Comparison of ENCODE assay signal across 11 mouse cellular contexts in genomic region chr11:63124316-63124715, GRCm38 (mm10). TPM values are rescaled to one million over a fixed set of nuclear protein-coding genes. Genes with fewer than 3 reads are reported as not detected.
DNase-seq lines count a peak whose midpoint lies in the region; ATAC-seq and TF ChIP-seq lines count a peak whose summit lies in the region.
"Had no signal": no experiment of that assay in that cellular context is flagged by ENCODE, and none has a peak within 500 bp of the region (broad histone marks: within the 10 kb centered on the region; RNA-seq: fewer than 3 reads in every experiment).

No protein-coding gene starts in this region.

- peak; percentile 21; the same call in 1 of the 2 replicates for TF ChIP-seq CTCF in heart, postnatal 0 days (IDR thresholded peaks at IDR 0.05; ENCODE audit: low read depth)
- TF ChIP-seq CTCF in lung, postnatal 0 days (IDR thresholded peaks at IDR 0.05): peak; percentile 50

- H3K27ac ChIP-seq in heart, postnatal 0 days (ENCODE audit: low read depth): no peak overlapping the region
- H3K27ac ChIP-seq in lung, postnatal 0 days (ENCODE audit: low read length): no peak overlapping the region
- no peak overlapping the region for H3K27ac ChIP-seq in limb, embryonic 11.5 days (replicated peaks; ENCODE audit: low read depth, low read length)
- H3K27ac ChIP-seq: embryonic facial prominence, embryonic 13.5 days had no signal

- no peak for ATAC-seq in heart, postnatal 0 days (ENCODE audit: insufficient read depth, low read depth)
- ATAC-seq in lung, postnatal 0 days: no peak
- no peak for ATAC-seq in limb, embryonic 11.5 days (ENCODE audit: insufficient number of reproducible peaks, low FRiP score, low TSS enrichment, low read depth)

- H3K4me3 ChIP-seq in heart, postnatal 0 days (ENCODE audit: low read depth, low read length): no peak overlapping the region
- H3K4me3 ChIP-seq in lung, postnatal 0 days (ENCODE audit: low read depth, low read length): no peak overlapping the region
- no peak overlapping the region for H3K4me3 ChIP-seq in limb, embryonic 11.5 days (ENCODE audit: low read depth, low read length)
- H3K4me3 ChIP-seq: embryonic facial prominence, embryonic 13.5 days had no signal

- peaks cover 21% of the 10 kb centered on the region for H3K4me1 ChIP-seq in heart, postnatal 0 days (ENCODE audit: control insufficient read depth, insufficient read depth)
- peaks cover 5% of the 10 kb centered on the region for H3K4me1 ChIP-seq in lung, postnatal 0 days (ENCODE audit: insufficient read depth, low read depth, low read length)
- peaks cover 6% of the 10 kb centered on the region; the same call in 1 of the 2 replicates for H3K4me1 ChIP-seq in limb, embryonic 11.5 days (ENCODE audit: control insufficient read depth, insufficient read depth, low read length)

- WGBS in heart, postnatal 0 days: 38% methylated on average over 4 of the region's 4 CpGs
- WGBS in lung, postnatal 0 days: 27% methylated on average over 4 of the region's 4 CpGs
- WGBS in limb, embryonic 11.5 days: 2% methylated on average over 4 of the region's 4 CpGs

- no peaks in the 10 kb centered on the region for H3K9me3 ChIP-seq in heart, postnatal 0 days (replicated peaks; ENCODE audit: control insufficient read depth, low read length)
- H3K9me3 ChIP-seq in lung, postnatal 0 days (ENCODE audit: low read length): no peaks in the 10 kb centered on the region
- H3K9me3 ChIP-seq in limb, embryonic 11.5 days (ENCODE audit: control insufficient read depth, low read length): no peaks in the 10 kb centered on the region
- H3K9me3 ChIP-seq: embryonic facial prominence, embryonic 13.5 days had no signal

- no peak for TF ChIP-seq EP300 in heart, postnatal 0 days (IDR thresholded peaks at IDR 0.05; ENCODE audit: low read depth)
- no peak for TF ChIP-seq EP300 in lung, postnatal 0 days (IDR thresholded peaks at IDR 0.05)

- H3K27me3 ChIP-seq in heart, postnatal 0 days (ENCODE audit: control insufficient read depth, insufficient read depth, low read length): no peaks in the 10 kb centered on the region
- H3K27me3 ChIP-seq in lung, postnatal 0 days (replicated peaks; ENCODE audit: insufficient read depth, low read length): no peaks in the 10 kb centered on the region
- H3K27me3 ChIP-seq in limb, embryonic 11.5 days (ENCODE audit: control insufficient read depth, insufficient read depth, low read length): no peaks in the 10 kb centered on the region

- H3K36me3 ChIP-seq in heart, postnatal 0 days (replicated peaks; ENCODE audit: control insufficient read depth, insufficient read depth, low read length): no peaks in the 10 kb centered on the region
- no peaks in the 10 kb centered on the region for H3K36me3 ChIP-seq in lung, postnatal 0 days (ENCODE audit: insufficient read depth, low read length)
- H3K36me3 ChIP-seq in limb, embryonic 11.5 days (ENCODE audit: control insufficient read depth, insufficient read depth, low read length): no peaks in the 10 kb centered on the region
- H3K36me3 ChIP-seq: embryonic facial prominence, embryonic 13.5 days had no signal

- intact Hi-C loops in heart, postnatal 10 days (cut with DNase I): no loop called here

- H3K4me2 ChIP-seq in heart, postnatal 0 days (ENCODE audit: low read depth, low read length): no peak overlapping the region
- no peak overlapping the region for H3K4me2 ChIP-seq in lung, postnatal 0 days (replicated peaks; ENCODE audit: low read depth, low read length)
- no peak overlapping the region for H3K4me2 ChIP-seq in limb, embryonic 11.5 days (ENCODE audit: low read depth, severe bottlenecking)
- H3K4me2 ChIP-seq: embryonic facial prominence, embryonic 13.5 days had no signal

- no peak overlapping the region for H3K9ac ChIP-seq in heart, postnatal 0 days (replicated peaks; ENCODE audit: low read depth, low read length)
- H3K9ac ChIP-seq in lung, postnatal 0 days (replicated peaks; ENCODE audit: low read depth): no peak overlapping the region
- no peak overlapping the region for H3K9ac ChIP-seq in limb, embryonic 11.5 days (ENCODE audit: low read length)
- H3K9ac ChIP-seq: embryonic facial prominence, embryonic 13.5 days had no signal

- no peak for DNase-seq in heart, postnatal 0 days (ENCODE audit: low spot score)
- DNase-seq in heart, postnatal 10 days: no peak
- no peak for DNase-seq in lung, postnatal 0 days (ENCODE audit: low spot score)
- no peak for DNase-seq in lung, postnatal 36 days
- DNase-seq in Muller cell, postnatal 12 days (ENCODE audit: inconsistent ontology term): peak; percentile 34
- peak; percentile 63 for DNase-seq in limb, embryonic 11.5 days (ENCODE audit: low spot score)
- no peak for DNase-seq in lung, adult 18-20 months
- DNase-seq in ovary, postnatal 14 days (ENCODE audit: low spot score): no peak
- DNase-seq: adrenal gland, adult 2 months; kidney, postnatal 25 days had no signal

RNA-seq across cellular contexts. Expression of gene Pmp22, which starts 4.5 kb away (rescaled TPM):
- 94.4 and 128 TPM in 2 replicates for total RNA-seq in heart, postnatal 0 days (2014; rRNA removed; ENCODE audit: low replicate concordance)
- 62.1 and 63.3 TPM in 2 replicates for polyA plus RNA-seq in heart, postnatal 0 days (2015; fragmentation: Nextera tagmentation; extraction: Ambion mirVana)
- 100 to 1,000 TPM in 1 of 2 experiments, 10 to 100 TPM in 1; 81.7 to 120 TPM for total RNA-seq in heart, postnatal 10 days (2021)
- 523 and 539 TPM in 2 replicates for polyA plus RNA-seq in lung, postnatal 0 days (2015; fragmentation: Nextera tagmentation; extraction: Ambion mirVana)
- 43.7 and 51.0 TPM in 2 replicates for polyA plus RNA-seq in limb, embryonic 11.5 days (2014; fragmentation: Nextera tagmentation; extraction: Ambion mirVana)

Comparison
In these comparisons a context has a peak if more than half of its experiments do, and no peak if none do; other contexts are left out.
1. DNase-seq: peak in Muller cell, postnatal 12 days (single experiment) and limb, embryonic 11.5 days (single experiment); none in heart, postnatal 0 days (single experiment), heart, postnatal 10 days (0 of 2), lung, postnatal 0 days (single experiment), lung, postnatal 36 days (single experiment), lung, adult 18-20 months (0 of 2) and ovary, postnatal 14 days (single experiment).